Mouse (Mus musculus): ENCODE measurements around the gene Ell2.

Gene Ell2

GRCm38 (mm10) chr13:75766967-75767366 lies 60.4 kb downstream of the Ell2 start:
- no peak for DNase-seq (ENCODE audit: low read depth, low spot score)

DNA sequence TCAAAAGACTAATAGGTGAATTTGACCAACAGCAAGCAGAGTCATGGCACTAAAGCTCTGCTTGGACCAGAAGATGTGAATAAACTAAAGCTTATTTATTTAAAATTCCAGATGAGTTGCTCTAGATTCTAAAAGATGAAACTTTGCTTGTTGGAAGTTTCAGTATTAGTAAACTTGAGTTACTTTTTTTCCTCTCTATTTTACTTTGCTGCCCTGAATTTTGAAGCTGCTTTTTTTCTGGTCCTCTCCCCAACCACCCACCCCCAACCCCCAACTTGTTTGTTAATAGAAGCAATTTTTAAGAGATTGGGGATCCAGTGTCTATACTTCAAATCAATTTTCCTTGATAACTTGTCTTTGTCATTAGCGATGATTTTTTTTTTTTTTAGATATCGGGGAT lies 64.2 kb downstream of the Ell2 start:
- DNase-seq (ENCODE audit: low read depth, low spot score): no peak

DNA sequence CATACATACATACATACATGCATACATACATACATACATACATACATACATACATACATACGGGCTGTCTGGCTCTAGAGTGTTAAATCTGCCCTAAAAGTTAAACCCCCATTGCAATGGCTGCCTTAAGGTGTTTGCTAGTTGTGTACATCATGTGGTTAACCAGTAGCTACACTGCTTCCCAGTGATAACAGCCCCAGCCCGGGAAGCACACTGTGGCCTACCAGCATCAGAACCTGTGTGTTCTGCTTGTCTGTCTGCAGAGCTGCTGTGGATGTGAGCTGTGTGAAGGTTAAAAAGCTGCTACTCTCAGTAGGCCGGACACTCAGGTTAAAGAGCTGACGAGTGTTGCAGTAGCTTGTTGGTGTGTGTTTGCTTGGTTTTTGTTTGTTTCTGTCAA lies 64.8 kb downstream of the Ell2 start:
- no peak for DNase-seq (ENCODE audit: low read depth, low spot score)

- no peak for DNase-seq (ENCODE audit: low read depth, low spot score)
Observed at GRCm38 (mm10) chr13:75771984-75772730, 65.6 kb downstream of the Ell2 start.

GRCm38 (mm10) chr13:75775961-75776360 lies 69.4 kb downstream of the Ell2 start:
- DNase-seq (ENCODE audit: low read depth, low spot score): no peak

- DNase-seq (ENCODE audit: low read depth, low spot score): no peak
Observed at GRCm38 (mm10) chr13:75776692-75777091, 70.1 kb downstream of the Ell2 start.

DNA sequence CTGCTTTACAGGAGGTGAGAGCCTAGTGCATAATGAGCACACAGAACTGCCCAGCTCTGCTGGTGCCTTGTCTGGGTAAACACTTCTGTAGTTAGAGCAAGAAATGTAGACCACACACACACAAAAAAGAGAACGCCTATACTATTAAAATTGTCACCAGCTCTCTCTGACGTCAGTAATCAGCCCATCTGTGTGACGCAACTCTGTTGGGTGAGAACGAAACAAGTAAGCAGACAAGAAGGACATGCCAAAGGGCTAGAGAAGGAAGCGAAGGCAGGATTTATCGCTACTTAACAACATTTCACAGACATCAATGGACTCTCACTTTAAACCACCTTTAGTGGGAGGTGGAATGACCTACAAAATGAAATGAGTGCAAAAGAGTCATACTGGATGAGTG lies 71.6 kb downstream of the Ell2 start:
- DNase-seq (ENCODE audit: low read depth, low spot score): no peak

- DNase-seq (ENCODE audit: low read depth, low spot score): no peak
Observed at GRCm38 (mm10) chr13:75779169-75779568, 72.6 kb downstream of the Ell2 start.

GRCm38 (mm10) chr13:75780096-75780495 lies 73.5 kb downstream of the Ell2 start:
- no peak for DNase-seq (ENCODE audit: low read depth, low spot score)

DNA sequence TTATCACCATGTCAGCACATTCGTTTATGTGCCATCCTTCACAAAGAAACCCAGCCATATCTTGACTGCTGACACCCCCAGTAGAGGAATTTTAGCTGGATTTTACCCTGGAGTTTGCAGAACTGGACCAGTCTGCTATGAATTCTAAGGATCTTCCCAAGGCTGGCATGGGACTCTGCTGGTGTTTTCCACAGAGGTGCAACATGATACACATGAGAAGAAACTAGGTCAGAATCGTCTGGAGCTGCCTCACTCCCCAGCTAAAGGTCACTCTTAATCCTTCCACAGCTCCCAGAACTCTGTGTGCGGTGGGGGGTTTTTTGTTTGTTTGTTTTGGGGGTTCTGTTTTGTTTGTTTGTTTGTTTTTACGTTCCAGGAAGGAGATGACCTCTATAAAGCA lies 79.2 kb downstream of the Ell2 start:
- no peak for DNase-seq (ENCODE audit: low read depth, low spot score)

GRCm38 (mm10) chr13:75786264-75786663 lies 79.7 kb downstream of the Ell2 start:
- DNase-seq (ENCODE audit: low read depth, low spot score): no peak

- DNase-seq (ENCODE audit: low read depth, low spot score): no peak
Observed at GRCm38 (mm10) chr13:75787364-75787763, 80.8 kb downstream of the Ell2 start.

DNA sequence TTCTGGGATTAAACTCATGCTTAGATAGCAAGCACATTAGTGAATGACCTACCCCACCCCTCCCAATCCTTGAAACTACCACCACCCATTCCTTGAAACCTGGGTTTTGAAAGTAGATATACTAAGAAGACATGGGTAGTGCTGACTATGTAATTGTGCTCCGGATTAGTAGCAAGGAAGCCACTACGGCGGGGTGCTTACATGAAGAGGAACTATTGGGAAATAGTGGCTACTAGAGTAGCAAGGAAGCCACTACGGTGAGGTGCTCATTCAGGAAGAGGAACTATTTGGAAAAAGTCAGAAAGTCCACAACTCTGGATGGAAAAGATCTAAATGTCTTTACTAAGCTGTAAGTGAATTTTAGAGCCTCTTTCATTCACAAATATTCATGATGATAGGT lies 81.6 kb downstream of the Ell2 start:
- DNase-seq (ENCODE audit: low read depth, low spot score): no peak

- no peak for DNase-seq (ENCODE audit: low read depth, low spot score)
Observed at GRCm38 (mm10) chr13:75789061-75789834, 82.7 kb downstream of the Ell2 start.

GRCm38 (mm10) chr13:75790550-75791205 lies 84.1 kb downstream of the Ell2 start:
- DNase-seq (ENCODE audit: low read depth, low spot score): no peak

GRCm38 (mm10) chr13:75793863-75794629 lies 87.5 kb downstream of the Ell2 start:
- DNase-seq (ENCODE audit: low read depth, low spot score): no peak

GRCm38 (mm10) chr13:75797369-75798141 lies 91.0 kb downstream of the Ell2 start:
- DNase-seq (ENCODE audit: low read depth, low spot score): peak; percentile 85

DNA sequence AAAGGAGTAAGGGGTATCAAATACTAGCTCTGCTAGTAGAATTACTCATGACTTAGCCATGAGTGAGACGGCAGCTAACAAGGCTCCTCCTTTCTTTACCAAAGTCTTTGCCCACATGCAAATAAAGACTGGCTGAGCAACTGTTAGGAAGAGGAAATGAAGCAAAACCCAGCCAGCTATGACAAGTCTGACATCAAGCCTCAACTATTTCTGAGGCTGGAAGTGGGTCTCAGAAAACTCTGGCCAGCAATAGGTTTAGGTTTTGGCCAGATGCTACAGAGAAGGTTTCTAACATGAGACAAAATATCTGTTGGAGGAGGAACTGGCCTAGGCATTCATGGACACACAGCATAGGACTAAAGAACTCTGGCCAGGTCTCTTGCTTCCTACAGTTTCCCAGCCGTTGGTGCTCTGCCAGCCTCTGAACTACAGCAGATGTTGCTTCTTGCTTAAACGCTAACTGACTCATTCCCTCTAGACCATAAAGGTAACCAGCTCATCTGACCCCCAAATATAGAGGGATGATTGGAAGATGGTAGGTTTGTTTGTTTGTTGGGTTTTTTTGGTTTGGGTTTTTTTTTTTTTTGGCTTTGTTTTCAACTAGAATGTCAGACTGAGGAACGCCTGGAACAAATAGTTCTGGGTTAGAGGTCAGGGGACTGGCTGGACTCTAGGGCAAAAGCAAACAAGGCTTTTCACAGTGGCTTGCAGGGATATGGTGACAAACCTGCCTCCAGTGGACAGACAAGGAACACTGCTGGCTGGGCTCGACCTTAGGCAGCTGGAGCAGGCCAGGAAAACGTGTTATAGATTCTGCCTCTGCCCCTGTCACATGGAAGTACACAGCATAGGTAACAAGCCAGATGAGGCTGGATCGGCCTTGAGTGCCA lies 92.1 kb downstream of the Ell2 start:
- no peak for DNase-seq (ENCODE audit: low read depth, low spot score)

- no peak for DNase-seq (ENCODE audit: low read depth, low spot score)
Observed at GRCm38 (mm10) chr13:75799421-75799820, 92.9 kb downstream of the Ell2 start.

- DNase-seq (ENCODE audit: low read depth, low spot score): no peak
Observed at GRCm38 (mm10) chr13:75807969-75808368, 101.4 kb downstream of the Ell2 start.

Measured in c-Kit-negative CD71-positive TER-119-positive erythroid progenitor cells, embryonic 14.5 days (primary cell).